Mouse (Mus musculus) heart, adult 2 months (tissue): Measurements from ENCODE around the gene 1700056E22Rik.

Experiments
- CTCF ChIP-seq: fragments of 200-600 bp; IDR thresholded peaks from 2 replicates; pipeline ENCODE4 v1.8.1; 2022; ENCODE audit warnings: antibody characterized with exemption, mild to moderate bottlenecking, moderate library complexity
- EP300 ChIP-seq: fragments of 200-500 bp; IDR thresholded peaks from 2 replicates; pipeline ENCODE4 v1.6.1; 2011; ENCODE audit warnings: low read depth, low read length, control low read depth; ENCODE audit not compliant: insufficient read depth
- POLR2A ChIP-seq: fragments of 200-500 bp; IDR thresholded peaks from 2 replicates; pipeline ENCODE4 v1.6.1; 2011; ENCODE audit warnings: mild to moderate bottlenecking, low read depth, low read length, control low read depth; ENCODE audit not compliant: insufficient read depth

DNA sequence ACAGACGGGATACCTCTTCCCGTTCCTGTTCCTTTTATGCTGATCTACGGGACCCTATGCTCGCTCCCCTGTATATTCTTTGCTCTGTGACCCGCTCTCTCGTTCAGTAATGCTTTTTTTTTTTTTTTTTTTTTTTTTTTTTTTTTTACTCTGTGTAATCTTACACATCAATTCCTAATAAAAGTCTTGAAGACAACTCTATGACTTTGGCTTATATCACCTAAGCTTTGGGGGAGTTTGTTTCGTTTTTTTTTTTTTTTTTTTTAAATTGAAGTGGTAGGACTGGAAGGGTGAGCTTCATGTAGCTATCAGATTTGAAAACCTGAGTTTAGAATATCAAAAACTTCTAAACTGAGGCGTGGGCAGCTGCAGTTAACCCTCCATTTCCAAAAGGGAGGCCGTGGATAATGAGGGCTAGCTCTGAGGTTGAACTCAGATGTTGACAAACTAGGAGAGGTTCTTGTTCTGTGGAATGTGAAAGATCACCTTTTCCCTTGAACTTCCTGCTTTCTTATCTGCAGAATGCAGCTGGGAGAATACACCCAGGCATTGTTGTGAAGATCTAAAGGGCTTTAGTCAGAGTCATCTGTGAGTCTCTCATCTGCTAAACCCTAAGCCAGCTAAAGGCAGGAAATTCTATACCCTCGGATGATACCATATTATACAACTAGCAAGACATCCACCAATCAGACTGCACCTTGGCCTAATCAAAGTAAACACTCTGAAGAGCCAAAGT, 17.9 kb downstream of the 1700056E22Rik start:
- no peak for TF ChIP-seq CTCF
- TF ChIP-seq EP300: no peak
- no peak for TF ChIP-seq POLR2A
